Mouse (Mus musculus) 3134 (cell line): ENCODE measurements around the gene Phactr1.
A peak's percentile ranks its signal among the peaks of the same experiment; 100 is the strongest.

Experiments
- DNase-seq: peaks from one replicate; pipeline ENCODE4 v3.0.0-alpha.2; 2011; ENCODE audit warnings: low spot score; ENCODE audit not compliant: insufficient read length; ENCODE audit errors: extremely low read depth

Phactr1 gene

GRCm38 (mm10) chr13:43112280-43112679 is 431.9 kb downstream of the Phactr1 start:
- DNase-seq = no peak

- no peak for DNase-seq
Measured at GRCm38 (mm10) chr13:43112707-43113106, 432.3 kb downstream of the Phactr1 start.

GRCm38 (mm10) chr13:43113141-43113540 is 432.7 kb downstream of the Phactr1 start:
- DNase-seq = no peak

- DNase-seq = no peak
Measured at GRCm38 (mm10) chr13:43122306-43123070, 442.1 kb downstream of the Phactr1 start.

- no peak for DNase-seq
Measured at GRCm38 (mm10) chr13:43123895-43124682, 443.7 kb downstream of the Phactr1 start.

GRCm38 (mm10) chr13:43124683-43125074 is 444.3 kb downstream of the Phactr1 start:
- no peak for DNase-seq

- no peak for DNase-seq
Measured at GRCm38 (mm10) chr13:43130161-43130560, 449.7 kb downstream of the Phactr1 start.

- DNase-seq = no peak
Measured at GRCm38 (mm10) chr13:43131741-43132191, 451.3 kb downstream of the Phactr1 start.

GRCm38 (mm10) chr13:43132859-43133258 is 452.4 kb downstream of the Phactr1 start:
- DNase-seq = no peak

- no peak for DNase-seq
Measured at GRCm38 (mm10) chr13:43133400-43133799, 453.0 kb downstream of the Phactr1 start.

- no peak for DNase-seq
Measured at GRCm38 (mm10) chr13:43134468-43134867, 454.0 kb downstream of the Phactr1 start.

GRCm38 (mm10) chr13:43144720-43145418 is 464.4 kb downstream of the Phactr1 start:
- DNase-seq = no peak

- no peak for DNase-seq
Measured at GRCm38 (mm10) chr13:43146515-43147258, 466.3 kb downstream of the Phactr1 start.

GRCm38 (mm10) chr13:43148692-43149091 is 468.3 kb downstream of the Phactr1 start:
- DNase-seq = peak; percentile 44

- DNase-seq = peak; percentile 61
Measured at GRCm38 (mm10) chr13:43149661-43150060, 469.2 kb downstream of the Phactr1 start.

GRCm38 (mm10) chr13:43152005-43152520 is 471.6 kb downstream of the Phactr1 start:
- no peak for DNase-seq

- DNase-seq = no peak
Measured at GRCm38 (mm10) chr13:43157370-43157769, 476.9 kb downstream of the Phactr1 start.

- no peak for DNase-seq
Measured at GRCm38 (mm10) chr13:43158281-43158680, 477.9 kb downstream of the Phactr1 start.

- DNase-seq = no peak
Measured at GRCm38 (mm10) chr13:43159429-43159828, 479.0 kb downstream of the Phactr1 start.

- no peak for DNase-seq
Measured at GRCm38 (mm10) chr13:43167721-43168120, 487.3 kb downstream of the Phactr1 start.
